Mouse (Mus musculus): ENCODE data around the gene Zfp771. TPM values are rescaled to one million over a fixed set of nuclear protein-coding genes. Genes with fewer than 3 reads are reported as not detected.

Zfp771 gene
- polyA plus RNA-seq, 1 experiment: 85.4 TPM

DNA sequence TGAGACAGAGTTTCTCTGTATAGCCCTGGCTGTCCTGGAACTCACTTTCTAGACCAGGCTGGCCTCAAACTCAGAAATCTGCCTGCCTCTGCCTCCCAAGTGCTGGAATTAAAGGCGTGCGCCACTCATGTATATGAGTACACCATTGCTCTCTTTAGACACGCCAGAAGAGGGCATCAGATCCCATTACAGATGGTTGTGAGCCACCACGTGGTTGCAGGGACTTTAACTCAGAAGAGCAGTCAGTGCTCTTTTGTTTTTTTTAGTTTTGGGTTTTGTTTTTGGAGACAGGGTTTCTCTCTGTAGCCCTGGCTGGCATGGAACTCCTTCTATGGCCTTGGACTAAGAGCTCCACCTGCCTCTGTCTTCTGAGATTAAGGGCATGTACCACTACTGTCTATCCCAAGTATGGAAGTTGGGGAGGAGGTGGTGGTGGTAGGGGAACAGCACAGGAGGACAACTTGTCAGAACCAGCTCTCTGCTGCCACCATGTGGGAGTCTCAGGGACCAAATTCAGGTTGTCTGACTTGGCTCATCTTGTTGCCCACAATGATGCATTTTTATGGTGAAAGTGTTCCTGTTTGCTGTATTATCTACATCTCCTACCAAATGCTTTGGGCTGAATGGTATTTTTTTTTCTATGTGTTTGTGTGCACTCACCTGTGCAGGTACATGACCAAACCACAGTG lies 15.3 kb upstream of the Zfp771 start:
- no peak overlapping the region for H3K4me3 ChIP-seq (replicated peaks)
- H3K36me3 ChIP-seq (replicated peaks; ENCODE audit: low read length): peaks cover 21% of the 10 kb centered on the region
- no peak for TF ChIP-seq FLI1 (IDR thresholded peaks at IDR 0.05; ENCODE audit: low read length)
- no peak for TF ChIP-seq GATA1 (IDR thresholded peaks at IDR 0.05; ENCODE audit: borderline replicate concordance, low read length)
- no peaks in the 10 kb centered on the region for H3K27me3 ChIP-seq (replicated peaks)
- H3K4me1 ChIP-seq: peaks cover 85% of the 10 kb centered on the region
- no peaks in the 10 kb centered on the region for H3K9me3 ChIP-seq

DNA sequence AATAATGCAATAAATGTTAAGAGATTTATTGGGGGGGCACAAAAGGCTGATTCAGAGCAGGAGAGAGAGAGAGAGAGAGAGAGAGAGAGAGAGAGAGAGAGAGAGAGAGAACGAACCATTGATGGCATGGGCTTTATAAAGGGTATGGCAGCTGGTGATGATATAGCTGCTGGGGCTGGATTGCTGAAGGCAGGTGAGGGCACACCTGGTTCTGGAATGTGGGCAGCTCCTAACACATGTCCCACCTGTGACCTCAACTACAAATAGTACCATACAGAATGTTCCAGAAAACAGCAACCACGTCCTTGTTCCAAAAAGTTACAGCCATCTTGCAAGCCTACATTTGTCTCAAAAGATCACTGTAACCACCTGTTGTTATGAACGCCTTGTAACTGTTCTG lies 12.7 kb upstream of the Zfp771 start:
- no peak for TF ChIP-seq GATA1 (IDR thresholded peaks at IDR 0.05; ENCODE audit: borderline replicate concordance, low read length)
- no peak for TF ChIP-seq FLI1 (IDR thresholded peaks at IDR 0.05; ENCODE audit: low read length)
- Histone ChIP-seq H3K4me3 (replicated peaks) (peak overlapping the region; percentile 100), H3K4me1 (peaks cover 73% of the 10 kb centered on the region)

DNA sequence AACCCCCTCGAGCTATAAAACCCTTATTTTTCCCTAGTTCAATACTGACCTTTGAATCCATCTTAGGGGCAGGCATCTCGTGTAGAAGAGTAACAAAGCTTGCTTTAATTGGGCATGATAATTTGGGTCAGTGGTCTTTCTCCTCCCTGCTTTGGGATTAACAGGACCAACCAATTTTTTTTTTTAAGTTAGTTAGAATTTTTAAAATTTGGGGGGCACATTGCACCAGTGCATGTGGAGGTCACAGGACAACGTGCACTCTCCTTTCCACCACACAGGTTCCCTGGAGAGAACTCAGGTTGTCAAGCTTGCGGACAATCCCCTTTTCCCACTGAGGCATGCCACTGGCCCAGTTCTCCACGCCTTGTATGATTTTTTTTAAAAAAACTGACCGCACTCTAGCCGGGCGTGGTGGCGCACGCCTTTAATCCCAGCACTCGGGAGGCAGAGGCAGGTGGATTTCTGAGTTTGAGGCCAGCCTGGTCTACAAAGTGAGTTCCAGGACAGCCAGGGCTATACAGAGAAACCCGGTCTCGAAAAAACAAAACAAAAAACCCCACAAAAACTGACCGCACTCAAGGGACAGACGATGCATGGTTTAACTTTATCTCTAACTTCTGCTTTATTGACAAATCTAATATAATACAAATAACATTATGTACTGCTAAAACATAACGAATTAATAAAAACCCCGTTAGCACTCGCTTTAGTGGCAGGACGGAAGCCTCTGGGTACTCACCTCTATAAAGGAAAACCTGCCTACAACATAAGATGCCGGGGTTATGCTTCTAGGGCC lies 12.1 kb upstream of the Zfp771 start:
- H3K9me3 ChIP-seq: no peaks in the 10 kb centered on the region
- peaks cover 46% of the 10 kb centered on the region for H3K36me3 ChIP-seq (replicated peaks; ENCODE audit: low read length)
- H3K4me1 ChIP-seq: peaks cover 73% of the 10 kb centered on the region
- no peak for TF ChIP-seq GATA1 (IDR thresholded peaks at IDR 0.05; ENCODE audit: borderline replicate concordance, low read length)
- no peak for TF ChIP-seq FLI1 (IDR thresholded peaks at IDR 0.05; ENCODE audit: low read length)
- H3K27me3 ChIP-seq (replicated peaks): no peaks in the 10 kb centered on the region
- H3K4me3 ChIP-seq (replicated peaks): peak overlapping the region; percentile 100

More for the DNA sequence above, 12.7 kb upstream of the Zfp771 start:
- Histone ChIP-seq H3K9me3 (no peaks in the 10 kb centered on the region), H3K36me3 (replicated peaks; ENCODE audit: low read length) (peaks cover 39% of the 10 kb centered on the region), H3K27me3 (replicated peaks) (no peaks in the 10 kb centered on the region)

DNA sequence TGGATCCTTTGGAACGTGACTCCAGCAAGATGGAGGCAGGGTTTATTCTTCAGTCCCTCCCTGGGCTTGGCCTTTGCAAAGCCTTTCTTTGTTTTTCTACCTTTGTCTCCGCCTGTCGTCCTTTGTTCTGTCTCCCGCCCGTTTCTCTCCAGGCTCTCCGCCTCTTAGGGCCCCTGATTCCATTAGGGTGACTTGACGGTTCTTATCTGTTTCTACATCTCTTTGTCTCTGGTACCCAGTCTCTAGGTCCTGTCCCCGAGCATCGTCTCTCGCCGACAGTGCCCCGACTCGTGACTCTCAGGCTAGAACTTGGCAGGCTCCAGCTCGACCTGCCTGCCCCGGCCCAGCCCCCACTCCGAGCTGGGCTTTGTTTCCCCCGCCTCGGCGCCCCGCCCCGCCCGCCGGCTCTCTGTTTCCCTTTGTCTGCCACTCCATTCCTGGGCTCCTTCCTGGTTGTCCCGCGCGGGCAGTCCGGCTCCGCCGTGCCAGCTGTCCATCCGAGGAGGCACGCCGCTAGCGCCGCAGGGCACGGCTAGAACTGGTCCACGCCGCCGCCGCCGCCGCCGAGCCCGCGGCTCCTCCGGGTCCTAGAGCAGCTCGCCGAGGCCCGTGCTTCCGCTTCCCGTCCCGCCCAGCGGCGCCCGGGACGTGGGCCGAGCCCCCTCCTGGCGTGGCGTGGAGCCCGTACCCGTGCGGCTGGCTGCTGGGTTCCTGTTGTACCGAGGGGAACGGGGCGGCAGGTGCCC lies 11.3 kb upstream of the Zfp771 start, which contains the start of the genes Zfp553 and Sept1:
Gene Zfp553, plus strand, starts transcription at position 440 of the 746 bp plus-strand sequence.
Gene Sept1, minus strand, starts transcription at position 509 of the 746 bp plus-strand sequence.
- peak within 1 kb of the TSS; percentile 100 for H3K4me3 ChIP-seq (replicated peaks)
- H3K9me3 ChIP-seq: no peaks in the 10 kb centered on the region
- TF ChIP-seq FLI1 (IDR thresholded peaks at IDR 0.05; ENCODE audit: low read length) (no peak), GATA1 (IDR thresholded peaks at IDR 0.05; ENCODE audit: borderline replicate concordance, low read length) (no peak; the same call in 2 of the 3 replicates)
- peaks cover 73% of the 10 kb centered on the region for H3K4me1 ChIP-seq
- no peaks in the 10 kb centered on the region for H3K27me3 ChIP-seq (replicated peaks)
- H3K36me3 ChIP-seq (replicated peaks; ENCODE audit: low read length): peaks cover 53% of the 10 kb centered on the region

DNA sequence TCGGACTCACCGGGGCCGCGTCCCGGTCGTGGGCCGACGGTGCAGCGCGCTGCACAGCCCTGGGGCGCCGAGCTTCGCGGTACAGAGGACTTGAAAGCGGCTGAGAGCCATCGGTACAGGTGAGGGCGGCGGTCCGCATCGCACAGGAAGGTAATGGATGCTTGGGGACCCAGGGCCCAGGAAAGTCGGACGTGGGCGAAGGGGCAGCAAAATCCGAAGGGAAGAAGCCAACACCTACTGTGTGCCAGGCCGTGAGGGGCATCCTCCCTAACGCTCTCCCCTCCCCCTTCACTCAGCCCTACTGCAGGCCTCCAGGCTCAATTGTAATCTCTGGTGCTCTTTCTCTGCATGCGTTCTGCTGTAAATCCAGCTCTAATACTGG lies 10.7 kb upstream of the Zfp771 start:
- Histone ChIP-seq H3K36me3 (replicated peaks; ENCODE audit: low read length) (peaks cover 58% of the 10 kb centered on the region), H3K9me3 (no peaks in the 10 kb centered on the region), H3K4me1 (peaks cover 74% of the 10 kb centered on the region), H3K4me3 (replicated peaks) (peak overlapping the region; percentile 100), H3K27me3 (replicated peaks) (no peaks in the 10 kb centered on the region)
- TF ChIP-seq FLI1 (IDR thresholded peaks at IDR 0.05; ENCODE audit: low read length): no peak
- no peak for TF ChIP-seq GATA1 (IDR thresholded peaks at IDR 0.05; ENCODE audit: borderline replicate concordance, low read length)

DNA sequence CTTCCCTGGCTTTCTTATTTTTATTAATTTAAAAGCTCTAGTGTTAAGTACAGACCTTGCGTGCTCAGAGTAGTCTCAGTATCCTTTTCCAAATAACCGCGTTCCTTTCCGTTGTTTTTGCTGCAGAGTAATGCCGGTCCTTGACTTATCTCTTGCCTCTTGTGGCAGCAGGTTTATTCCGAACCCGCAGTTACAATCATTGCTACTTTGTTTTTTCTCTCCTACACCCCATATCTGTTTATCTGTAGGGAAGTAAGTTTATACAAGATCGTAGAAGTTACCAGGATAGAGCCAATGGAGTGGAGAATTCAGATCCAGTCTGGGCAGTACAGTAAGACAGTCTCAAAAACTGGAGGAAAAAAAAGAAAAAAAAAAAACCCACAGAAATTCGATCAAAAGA lies 10.3 kb upstream of the Zfp771 start:
- Histone ChIP-seq H3K27me3 (replicated peaks) (no peaks in the 10 kb centered on the region), H3K36me3 (replicated peaks; ENCODE audit: low read length) (peaks cover 62% of the 10 kb centered on the region), H3K9me3 (no peaks in the 10 kb centered on the region), H3K4me1 (peaks cover 75% of the 10 kb centered on the region), H3K4me3 (replicated peaks) (peak overlapping the region; percentile 100)
- TF ChIP-seq FLI1 (IDR thresholded peaks at IDR 0.05; ENCODE audit: low read length) (no peak), GATA1 (IDR thresholded peaks at IDR 0.05; ENCODE audit: borderline replicate concordance, low read length) (no peak)

DNA sequence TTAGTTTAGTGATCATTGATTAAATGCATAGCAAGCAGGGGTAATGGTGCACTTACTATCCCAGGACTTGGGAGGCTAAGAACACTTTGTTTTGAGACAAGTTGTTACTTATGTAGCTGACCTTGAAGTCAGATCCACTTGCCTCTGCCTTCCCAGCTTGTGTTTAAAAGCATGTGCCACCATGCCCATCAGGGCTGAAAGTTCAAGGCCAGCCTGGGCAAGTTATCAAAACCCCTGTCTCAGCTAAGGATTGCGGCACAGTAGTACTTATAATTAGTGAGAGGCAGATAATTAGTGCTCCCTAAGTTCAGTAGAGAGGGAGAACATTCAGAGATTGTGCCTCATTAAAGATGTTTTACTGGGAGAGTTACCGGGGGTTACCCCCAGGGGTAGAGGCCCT lies 9.3 kb upstream of the Zfp771 start:
- no peaks in the 10 kb centered on the region for H3K9me3 ChIP-seq
- H3K4me1 ChIP-seq: peaks cover 66% of the 10 kb centered on the region
- H3K27me3 ChIP-seq (replicated peaks): no peaks in the 10 kb centered on the region
- H3K4me3 ChIP-seq (replicated peaks): peak overlapping the region; percentile 3
- peaks cover 57% of the 10 kb centered on the region for H3K36me3 ChIP-seq (replicated peaks; ENCODE audit: low read length)
- no peak for TF ChIP-seq GATA1 (IDR thresholded peaks at IDR 0.05; ENCODE audit: borderline replicate concordance, low read length)
- no peak for TF ChIP-seq FLI1 (IDR thresholded peaks at IDR 0.05; ENCODE audit: low read length)

DNA sequence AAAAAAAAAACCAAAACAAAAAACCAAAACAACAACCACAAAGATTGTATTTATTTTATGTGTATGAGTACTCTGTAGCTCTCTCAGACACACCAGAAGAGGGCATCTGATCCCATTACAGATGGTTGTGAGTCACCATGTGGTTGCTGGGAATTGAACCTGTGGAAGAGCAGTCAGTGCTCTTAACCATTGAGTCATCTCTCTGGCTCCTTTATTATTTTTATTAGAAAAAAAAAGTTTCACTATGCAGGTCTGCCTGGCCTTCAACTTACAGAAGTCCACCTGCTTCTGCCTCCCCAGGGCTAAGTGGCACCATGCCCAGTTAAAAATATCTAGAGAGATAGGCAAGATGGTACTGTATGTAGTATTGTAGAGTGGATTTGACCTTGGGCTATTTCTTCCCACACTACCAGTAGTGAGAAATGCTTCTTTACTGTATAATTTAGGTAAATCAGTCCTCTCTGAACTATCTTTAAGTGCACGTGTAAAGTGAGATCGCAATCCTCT lies 660 bp upstream of the Zfp771 start:
- TF ChIP-seq GATA1 (IDR thresholded peaks at IDR 0.05; ENCODE audit: borderline replicate concordance, low read length): no peak
- no peak for TF ChIP-seq FLI1 (IDR thresholded peaks at IDR 0.05; ENCODE audit: low read length)
- Histone ChIP-seq H3K4me1 (peaks cover 50% of the 10 kb centered on the region), H3K36me3 (replicated peaks; ENCODE audit: low read length) (peaks cover 38% of the 10 kb centered on the region), H3K27me3 (replicated peaks) (no peaks in the 10 kb centered on the region), H3K4me3 (replicated peaks) (peak overlapping the region; percentile 96), H3K9me3 (peaks cover 5% of the 10 kb centered on the region; the same call in 1 of the 2 replicates)

All from megakaryocyte, embryonic 14.5 days (primary cell).